Mouse (Mus musculus): Measurements from ENCODE around the gene Gm28308. TPM values are rescaled to one million over a fixed set of nuclear protein-coding genes. Genes with fewer than 3 reads are reported as not detected.

The Gm28308 gene
- total RNA-seq, 2 experiments from 2014 or later: not detected

- intact Hi-C loops (cut with DNase I): loop anchor here (5.0 kb wide), 2 partner anchors 33 to 982 kb away; no protein-coding TSS in a partner anchor
- DNase-seq (ENCODE audit: low spot score): no peak
Measured at GRCm38 (mm10) chr6:52164051-52164625, 49.0 kb downstream of the Gm28308 start.

GRCm38 (mm10) chr6:52163366-52164031 lies 49.6 kb downstream of the Gm28308 start:
- no peak for DNase-seq (ENCODE audit: low spot score)
- intact Hi-C loops (cut with DNase I): loop anchor here (5.0 kb wide), 2 partner anchors 34 to 981 kb away; no protein-coding TSS in a partner anchor

- intact Hi-C loops (cut with DNase I): loop anchor here (5.0 kb wide), 2 partner anchors 35 to 980 kb away; no protein-coding TSS in a partner anchor
- no peak for DNase-seq (ENCODE audit: low spot score)
Measured at GRCm38 (mm10) chr6:52162611-52163365, 50.4 kb downstream of the Gm28308 start.

DNA sequence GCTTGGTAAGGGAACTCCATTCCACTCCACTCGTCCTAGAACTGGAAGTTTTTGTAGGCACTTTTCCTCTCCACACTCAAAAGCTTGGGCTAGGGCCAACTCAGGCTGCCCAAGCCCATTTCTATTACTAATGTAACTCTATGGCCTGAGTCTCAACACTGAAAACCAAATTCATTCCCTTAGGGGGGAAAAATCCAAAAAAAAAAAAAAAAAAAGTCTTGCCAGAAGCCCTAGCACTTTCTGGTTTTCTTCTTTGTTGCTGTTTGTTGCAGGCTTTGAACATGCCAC lies 51.1 kb downstream of the Gm28308 start:
- no peak for DNase-seq (ENCODE audit: low spot score)
- intact Hi-C loops (cut with DNase I): loop anchor here (5.0 kb wide), 2 partner anchors 35 to 980 kb away; no protein-coding TSS in a partner anchor

GRCm38 (mm10) chr6:52161336-52162092 lies 51.6 kb downstream of the Gm28308 start:
- intact Hi-C loops (cut with DNase I): loop anchor here (5.0 kb wide), 2 partner anchors 36 to 979 kb away; no protein-coding TSS in a partner anchor
- DNase-seq (ENCODE audit: low spot score): no peak

GRCm38 (mm10) chr6:52160511-52161335 lies 52.4 kb downstream of the Gm28308 start:
- no peak for DNase-seq (ENCODE audit: low spot score)
- intact Hi-C loops (cut with DNase I): loop anchor here (5.0 kb wide), 2 partner anchors 37 to 978 kb away; no protein-coding TSS in a partner anchor

- no peak for DNase-seq (ENCODE audit: low spot score)
- intact Hi-C loops (cut with DNase I): loop anchor here (5.0 kb wide), 2 partner anchors 37 to 978 kb away; no protein-coding TSS in a partner anchor
Measured at GRCm38 (mm10) chr6:52159979-52160378, 53.2 kb downstream of the Gm28308 start.

DNA sequence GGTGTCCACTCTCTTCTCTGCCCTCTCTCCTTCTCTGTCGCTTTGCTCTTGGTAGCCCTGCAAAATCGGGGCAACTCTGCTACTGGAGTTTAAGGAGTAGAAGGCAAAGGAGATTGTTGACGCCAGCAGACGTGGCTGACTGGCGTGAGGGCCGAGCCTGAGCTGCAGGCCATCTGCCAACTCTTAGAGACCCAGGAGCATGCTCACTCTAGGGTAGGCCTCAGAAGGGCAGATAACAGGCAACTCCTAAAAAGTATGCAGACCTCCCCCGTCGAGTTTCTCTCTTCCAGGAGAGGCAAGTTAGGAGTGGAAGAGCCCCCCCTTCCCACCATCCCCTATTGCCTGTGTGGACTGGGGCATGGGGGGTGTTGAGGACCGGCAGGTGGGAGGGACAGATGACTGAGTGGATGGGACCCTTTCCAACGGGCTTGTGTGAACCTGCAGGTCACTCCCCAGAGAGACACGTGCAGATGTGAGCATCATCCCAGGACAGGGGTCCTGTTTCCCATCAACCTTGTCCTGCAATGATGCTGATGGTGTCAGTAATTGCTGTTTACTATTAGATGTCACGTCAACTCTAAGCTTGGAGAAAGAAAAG lies 53.9 kb downstream of the Gm28308 start:
- intact Hi-C loops (cut with DNase I): no loop called here
- DNase-seq (ENCODE audit: low spot score): no peak

GRCm38 (mm10) chr6:52158276-52159051 lies 54.7 kb downstream of the Gm28308 start, which contains the start of gene Hoxa1:
Gene Hoxa1 (minus strand): TSS chr6:52158317.
- peak; percentile 60 for DNase-seq (ENCODE audit: low spot score)
- intact Hi-C loops (cut with DNase I): no loop called here

DNA sequence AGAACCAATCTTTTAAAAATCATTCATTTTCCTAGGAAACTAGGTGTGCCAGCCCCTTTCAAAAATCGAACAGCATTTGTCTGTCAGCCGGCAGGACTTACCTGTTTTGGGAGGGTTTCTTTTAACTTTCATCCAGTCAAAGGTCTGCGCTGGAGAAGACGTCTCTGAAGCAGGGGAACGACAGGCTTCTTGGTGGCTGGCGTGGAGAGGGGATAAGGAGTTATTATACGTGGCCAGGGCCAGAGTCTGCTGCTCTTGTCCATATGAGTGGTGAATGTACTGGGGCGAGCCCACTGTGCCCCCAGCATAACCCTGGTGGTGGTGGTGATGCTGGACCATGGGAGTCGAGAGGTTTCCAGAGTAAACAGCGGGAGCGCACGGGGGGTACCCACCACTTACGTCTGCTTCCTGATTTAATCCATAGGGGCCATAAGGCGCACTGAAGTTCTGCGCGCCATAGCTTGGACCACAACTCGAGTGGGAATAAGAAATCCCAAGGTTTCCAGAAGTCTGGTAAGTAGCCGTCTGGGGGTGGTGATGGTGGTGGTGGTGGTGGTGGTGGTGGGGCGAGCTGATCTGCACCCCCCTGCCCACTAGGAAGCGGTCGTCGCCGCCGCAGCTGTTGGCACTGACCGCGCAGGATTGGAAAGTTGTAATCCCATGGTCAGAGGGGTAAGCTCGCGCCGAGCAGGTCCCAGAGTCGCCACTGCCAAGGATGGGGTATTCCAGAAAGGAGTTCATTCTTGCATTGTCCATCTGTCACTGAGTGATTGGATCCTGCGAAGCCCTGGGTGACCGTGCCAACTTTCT lies 55.5 kb downstream of the Gm28308 start:
- intact Hi-C loops (cut with DNase I): no loop called here
- DNase-seq (ENCODE audit: low spot score): no peak

- intact Hi-C loops (cut with DNase I): no loop called here
Measured at GRCm38 (mm10) chr6:52156551-52157200, 56.5 kb downstream of the Gm28308 start.

GRCm38 (mm10) chr6:52155471-52155870 lies 57.7 kb downstream of the Gm28308 start:
- DNase-seq (ENCODE audit: low spot score): no peak
- intact Hi-C loops (cut with DNase I): no loop called here

More at GRCm38 (mm10) chr6:52156551-52157200, 56.5 kb downstream of the Gm28308 start:
- no peak for DNase-seq (ENCODE audit: low spot score)

GRCm38 (mm10) chr6:52154044-52154443 lies 59.1 kb downstream of the Gm28308 start:
- DNase-seq (ENCODE audit: low spot score): no peak
- intact Hi-C loops (cut with DNase I): no loop called here

DNA sequence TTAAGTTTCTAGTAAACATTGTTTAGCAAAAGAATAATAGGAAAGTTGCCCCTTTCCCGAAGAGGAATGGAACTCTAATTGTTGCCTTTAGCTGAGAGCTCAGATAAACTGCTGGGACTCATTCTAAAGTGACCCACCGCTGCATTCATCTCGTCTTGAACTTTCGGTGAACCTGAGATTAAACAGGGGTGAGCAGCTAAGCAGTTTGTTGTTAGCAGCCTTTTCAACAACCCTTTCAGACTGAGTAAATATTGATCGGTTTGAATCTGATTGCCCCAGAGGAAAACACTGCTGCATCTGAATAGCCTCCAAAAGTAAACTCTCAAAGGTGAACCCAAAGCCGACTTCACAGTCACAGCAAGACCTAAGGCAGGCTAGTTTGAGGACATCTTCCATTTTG lies 59.9 kb downstream of the Gm28308 start:
- intact Hi-C loops (cut with DNase I): no loop called here
- DNase-seq (ENCODE audit: low spot score): no peak

GRCm38 (mm10) chr6:52152226-52153193 lies 60.6 kb downstream of the Gm28308 start:
- no peak for DNase-seq (ENCODE audit: low spot score)
- intact Hi-C loops (cut with DNase I): no loop called here

- DNase-seq (ENCODE audit: low spot score): no peak
- intact Hi-C loops (cut with DNase I): no loop called here
Measured at GRCm38 (mm10) chr6:52151571-52151970, 61.6 kb downstream of the Gm28308 start.
